Mouse (Mus musculus): ENCODE data around the gene Car10. TPM values are rescaled to one million over a fixed set of nuclear protein-coding genes. Genes with fewer than 3 reads are reported as not detected.

Car10 gene
- total RNA-seq, 2 experiments from 2014 or later, result not detected

- no peak for ATAC-seq (replicated peaks; ENCODE audit: poor library complexity)
Observed at GRCm38 (mm10) chr11:93560570-93560969, 462.7 kb downstream of the Car10 start.

- ATAC-seq (replicated peaks; ENCODE audit: poor library complexity), result no peak
Observed at GRCm38 (mm10) chr11:93562330-93562865, 464.6 kb downstream of the Car10 start.

GRCm38 (mm10) chr11:93565756-93566155 lies 467.9 kb downstream of the Car10 start:
- no peak for ATAC-seq (replicated peaks; ENCODE audit: poor library complexity)

- ATAC-seq (replicated peaks; ENCODE audit: poor library complexity), result no peak
Observed at GRCm38 (mm10) chr11:93571917-93572641, 474.3 kb downstream of the Car10 start.

- ATAC-seq (replicated peaks; ENCODE audit: poor library complexity), result no peak
Observed at GRCm38 (mm10) chr11:93577441-93577840, 479.6 kb downstream of the Car10 start.

GRCm38 (mm10) chr11:93579626-93580025 lies 481.8 kb downstream of the Car10 start:
- no peak for ATAC-seq (replicated peaks; ENCODE audit: poor library complexity)

GRCm38 (mm10) chr11:93581326-93581725 lies 483.5 kb downstream of the Car10 start:
- no peak for ATAC-seq (replicated peaks; ENCODE audit: poor library complexity)

- no peak for ATAC-seq (replicated peaks; ENCODE audit: poor library complexity)
Observed at GRCm38 (mm10) chr11:93587788-93588187, 490.0 kb downstream of the Car10 start.

GRCm38 (mm10) chr11:93590652-93591051 lies 492.8 kb downstream of the Car10 start:
- ATAC-seq (replicated peaks; ENCODE audit: poor library complexity), result no peak

GRCm38 (mm10) chr11:93594033-93594432 lies 496.2 kb downstream of the Car10 start:
- ATAC-seq (replicated peaks; ENCODE audit: poor library complexity), result no peak

GRCm38 (mm10) chr11:93598175-93598574 lies 500.3 kb downstream of the Car10 start:
- ATAC-seq (replicated peaks; ENCODE audit: poor library complexity), result no peak

- no peak for ATAC-seq (replicated peaks; ENCODE audit: poor library complexity)
Observed at GRCm38 (mm10) chr11:93599755-93600154, 501.9 kb downstream of the Car10 start.

- no peak for ATAC-seq (replicated peaks; ENCODE audit: poor library complexity)
Observed at GRCm38 (mm10) chr11:93603575-93603974, 505.7 kb downstream of the Car10 start.

- ATAC-seq (replicated peaks; ENCODE audit: poor library complexity), result no peak
Observed at GRCm38 (mm10) chr11:93607111-93607510, 509.3 kb downstream of the Car10 start.

GRCm38 (mm10) chr11:93608716-93609115 lies 510.9 kb downstream of the Car10 start:
- no peak for ATAC-seq (replicated peaks; ENCODE audit: poor library complexity)

- no peak for ATAC-seq (replicated peaks; ENCODE audit: poor library complexity)
Observed at GRCm38 (mm10) chr11:93612071-93612470, 514.2 kb downstream of the Car10 start.

- ATAC-seq (replicated peaks; ENCODE audit: poor library complexity), result no peak
Observed at GRCm38 (mm10) chr11:93614851-93615250, 517.0 kb downstream of the Car10 start.

- no peak for ATAC-seq (replicated peaks; ENCODE audit: poor library complexity)
Observed at GRCm38 (mm10) chr11:93623605-93624004, 525.8 kb downstream of the Car10 start.

GRCm38 (mm10) chr11:93639410-93639809 lies 541.6 kb downstream of the Car10 start:
- no peak for ATAC-seq (replicated peaks; ENCODE audit: poor library complexity)

GRCm38 (mm10) chr11:93640954-93641353 lies 543.1 kb downstream of the Car10 start:
- no peak for ATAC-seq (replicated peaks; ENCODE audit: poor library complexity)

- ATAC-seq (replicated peaks; ENCODE audit: poor library complexity), result no peak
Observed at GRCm38 (mm10) chr11:93642331-93642730, 544.5 kb downstream of the Car10 start.

- no peak for ATAC-seq (replicated peaks; ENCODE audit: poor library complexity)
Observed at GRCm38 (mm10) chr11:93643006-93643405, 545.2 kb downstream of the Car10 start.

GRCm38 (mm10) chr11:93643436-93643835 lies 545.6 kb downstream of the Car10 start:
- ATAC-seq (replicated peaks; ENCODE audit: poor library complexity), result no peak
